Mouse (Mus musculus) liver, postnatal 0 days (tissue): ENCODE data around the gene Fbxw27. TPM values are rescaled to one million over a fixed set of nuclear protein-coding genes. Genes with fewer than 3 reads are reported as not detected.
"Not testable (repeated sequence)": the region's sequence is repeated elsewhere in the genome, so short reads cannot be mapped to it uniquely, and the experiment has no call there.

Source experiments
- ATAC-seq: fragments of 200-750 bp; cut with Nextera tagmentation; 2 replicates; pipeline ENCODE4 v1.8.0; 2017; ENCODE audit warnings: mild to moderate bottlenecking, moderate library complexity
- DNase-seq: peaks from one replicate; pipeline ENCODE4 v3.0.0-alpha.2; 2016
- H3K27ac ChIP-seq: fragments of 300-500 bp; sonication (generic); 2 replicates; pipeline ENCODE4 v1.5.1; 2014; ENCODE audit warnings: antibody characterized with exemption, moderate library complexity, mild to moderate bottlenecking, low read depth
- H3K27me3 ChIP-seq: fragments of 300-500 bp; sonication (generic); 2 replicates; pipeline ENCODE4 v1.6.1; 2014; ENCODE audit warnings: low read length, control low read depth, mixed read lengths; ENCODE audit not compliant: insufficient read depth
- H3K36me3 ChIP-seq: fragments of 300-500 bp; sonication (generic); replicated peaks from 2 replicates; pipeline ENCODE4 v1.6.1; 2014; ENCODE audit warnings: mild to moderate bottlenecking, control low read depth, low read length, moderate library complexity, mixed read lengths; ENCODE audit not compliant: insufficient read depth
- H3K4me1 ChIP-seq: fragments of 300-500 bp; sonication (generic); 2 replicates; pipeline ENCODE4 v1.6.1; 2014; ENCODE audit warnings: antibody characterized with exemption, mild to moderate bottlenecking, control low read depth; ENCODE audit not compliant: insufficient read depth
- H3K4me2 ChIP-seq: fragments of 300-500 bp; sonication (generic); 2 replicates; pipeline ENCODE4 v1.6.1; 2014; ENCODE audit warnings: low read depth, mild to moderate bottlenecking, low read length, moderate library complexity, mixed read lengths
- H3K4me3 ChIP-seq: fragments of 300-500 bp; sonication (generic); 2 replicates; pipeline ENCODE4 v1.5.1; 2014; ENCODE audit warnings: low read depth, low read length
- H3K9ac ChIP-seq: fragments of 300-500 bp; sonication (generic); replicated peaks from 2 replicates; pipeline ENCODE4 v1.6.1; 2014; ENCODE audit warnings: mild to moderate bottlenecking, moderate library complexity
- H3K9me3 ChIP-seq: fragments of 300-500 bp; sonication (generic); 2 replicates; pipeline ENCODE4 v1.6.1; 2016; ENCODE audit warnings: mild to moderate bottlenecking, control low read depth, low read length, mixed read lengths
- CTCF ChIP-seq: sonication (generic); IDR thresholded peaks from 2 replicates; pipeline ENCODE4 v1.5.1; 2016; ENCODE audit warnings: antibody characterized with exemption, low read depth
- EP300 ChIP-seq: IDR thresholded peaks from 2 replicates; pipeline ENCODE4 v1.6.1; 2016; ENCODE audit warnings: antibody characterized with exemption, low read depth, mild to moderate bottlenecking
- WGBS: fragments of 180-500 bp; shearing (Covaris S2); extraction: QIAGEN DNeasy Blood & Tissue Kit; methylation state at CpG from one replicate; pipeline ENCODE4 v1.1.7; 2014; ENCODE audit not compliant: insufficient replicate concordance; 5-methylcytosine and 5-hydroxymethylcytosine counted together
- polyA plus RNA-seq: library from polyadenylated mRNA; unstranded; fragments of >200 nt; fragmentation: Nextera tagmentation; extraction: Ambion mirVana; gene quantifications from 2 replicates; pipeline ENCODE4 v1.2.1, GENCODE M21; 2015

Gene Fbxw27
- polyA plus RNA-seq, 1 experiment from 2014 or later, result not detected

DNA sequence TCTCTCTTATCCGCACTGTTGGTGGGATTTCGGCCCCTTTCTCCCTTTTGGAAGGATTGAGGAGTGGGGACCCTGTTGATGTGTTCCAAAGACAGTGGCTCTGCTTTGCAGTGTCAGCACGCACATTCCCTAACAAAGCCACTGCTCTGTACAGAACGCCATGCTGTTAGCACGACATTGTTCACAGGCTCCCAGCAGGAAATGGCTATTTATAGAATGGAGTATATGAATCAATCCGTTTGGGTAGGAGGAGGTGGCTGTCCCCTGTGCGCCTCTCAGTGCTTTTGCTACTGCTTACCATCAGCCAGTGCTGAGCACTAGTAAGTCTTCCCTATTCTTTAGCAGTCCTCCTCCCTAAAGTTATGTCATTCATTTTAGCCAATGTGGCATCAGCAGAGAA lies 23.0 kb upstream of the Fbxw27 start:
- WGBS, result 44% methylated on average over 7 of the region's 7 CpGs
- TF ChIP-seq EP300 (no peak), CTCF (no peak)

DNA sequence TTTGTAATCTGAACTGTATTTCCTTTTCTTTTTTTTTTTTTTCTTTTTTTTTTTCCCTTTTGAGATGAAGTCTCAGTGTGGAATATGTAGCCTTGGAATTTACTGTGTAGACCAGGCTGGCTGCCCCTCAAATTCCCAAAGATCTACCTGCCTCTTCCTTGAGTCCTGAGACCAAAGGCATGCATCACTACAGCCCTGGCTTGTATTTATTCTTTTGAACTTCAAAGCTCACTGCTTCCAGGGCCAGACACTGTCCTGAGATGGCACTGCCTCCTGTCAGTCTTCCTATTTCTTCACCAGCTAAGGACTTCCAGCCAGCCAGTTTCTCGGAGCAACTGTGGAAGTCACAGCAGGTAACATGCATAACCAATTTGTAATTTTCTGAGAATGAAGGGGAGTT lies 21.5 kb upstream of the Fbxw27 start, which contains the start of gene Spink8:
Spink8 (plus strand) TSS at position 301 of the 400 bp plus-strand sequence.
- Histone ChIP-seq H3K36me3 (no peaks in the 10 kb centered on the region), H3K4me1 (no peaks in the 10 kb centered on the region; the same call in none of the 2 replicates), H3K9ac (no peak within 1 kb of the TSS), H3K4me2 (no peak within 1 kb of the TSS), H3K27me3 (no peaks in the 10 kb centered on the region), H3K4me3 (no peak within 1 kb of the TSS), H3K9me3 (no peaks in the 10 kb centered on the region), H3K27ac (no peak within 1 kb of the TSS)
- 62% methylated on average over 1 of the region's 1 CpGs for WGBS
- DNase-seq, result no peak
- ATAC-seq, result no peak
- TF ChIP-seq CTCF, result no peak
- no peak for TF ChIP-seq EP300

More for the DNA sequence above, 23.0 kb upstream of the Fbxw27 start:
- no peak overlapping the region for H3K4me2 ChIP-seq
- ATAC-seq (no peak), DNase-seq (no peak)
- H3K27me3 ChIP-seq, result no peaks in the 10 kb centered on the region
- no peaks in the 10 kb centered on the region for H3K4me1 ChIP-seq
- H3K4me3 ChIP-seq, result no peak overlapping the region
- no peak overlapping the region for H3K27ac ChIP-seq
- H3K9ac ChIP-seq, result no peak overlapping the region
- no peaks in the 10 kb centered on the region for H3K36me3 ChIP-seq
- no peaks in the 10 kb centered on the region for H3K9me3 ChIP-seq

DNA sequence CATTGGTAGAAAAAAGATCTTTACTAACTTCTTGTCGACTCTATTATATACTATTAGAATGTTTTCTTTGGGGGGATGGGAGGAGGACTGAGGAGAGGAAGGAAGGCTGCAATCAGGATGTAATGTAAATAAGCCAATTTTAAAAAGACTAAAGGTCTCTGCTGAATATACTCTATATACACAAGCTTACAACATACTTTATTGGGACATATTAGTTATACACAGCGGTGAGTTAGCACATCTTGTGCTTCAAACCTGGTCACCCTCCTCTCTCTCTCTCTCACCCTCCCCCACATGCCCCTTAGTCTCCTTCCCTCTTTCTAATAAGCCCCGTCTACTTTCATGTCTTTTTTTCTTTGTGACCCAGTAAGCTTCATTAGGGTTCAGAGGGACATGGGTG lies 17.4 kb upstream of the Fbxw27 start:
- ATAC-seq, result peak; percentile 91
- Histone ChIP-seq H3K4me3 (no peak overlapping the region), H3K36me3 (no peaks in the 10 kb centered on the region), H3K9ac (no peak overlapping the region), H3K4me1 (no peaks in the 10 kb centered on the region; the same call in none of the 2 replicates), H3K27ac (peak overlapping the region; percentile 58; the same call in 1 of the 2 replicates), H3K4me2 (no peak overlapping the region), H3K9me3 (no peaks in the 10 kb centered on the region), H3K27me3 (no peaks in the 10 kb centered on the region)
- DNase-seq, result no peak
- WGBS, result 17% methylated on average over 3 of the region's 3 CpGs
- TF ChIP-seq CTCF, result no peak
- TF ChIP-seq EP300, result peak; percentile 60; the same call in 1 of the 2 replicates

DNA sequence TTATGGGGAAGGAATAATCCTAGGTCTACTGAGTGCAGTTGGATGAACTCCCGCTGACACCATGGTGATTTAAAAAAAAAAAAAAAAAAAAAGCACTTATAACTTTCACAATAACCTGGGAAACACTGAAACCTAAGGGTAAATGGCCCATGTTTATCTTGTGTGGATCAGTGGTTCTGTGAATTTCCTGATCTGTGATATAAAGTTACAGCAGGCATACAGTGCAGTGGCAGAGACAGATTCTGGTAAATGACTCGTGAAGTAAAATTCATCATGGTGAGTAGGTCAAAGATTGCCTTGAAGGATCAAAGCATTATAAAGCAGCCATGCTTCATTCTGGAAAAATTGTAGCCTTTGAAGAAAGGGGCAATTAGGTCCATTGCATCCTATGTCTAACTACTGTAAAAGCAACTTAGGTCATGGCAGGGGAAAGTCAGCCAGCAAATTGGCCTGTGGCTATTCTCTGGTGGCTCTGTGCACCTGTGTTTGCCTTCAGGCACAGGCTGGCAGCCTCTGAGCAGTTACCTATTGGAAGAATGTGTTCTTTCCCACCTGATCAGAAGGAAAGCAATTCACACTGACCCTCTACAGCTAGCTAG lies 16.3 kb upstream of the Fbxw27 start:
- no peak overlapping the region for H3K9ac ChIP-seq
- DNase-seq (no peak), ATAC-seq (no peak)
- TF ChIP-seq EP300 (no peak), CTCF (no peak)
- WGBS, result 71% methylated on average over 2 of the region's 2 CpGs
- no peak overlapping the region for H3K4me3 ChIP-seq
- H3K4me2 ChIP-seq, result no peak overlapping the region
- H3K36me3 ChIP-seq, result no peaks in the 10 kb centered on the region
- 0 out of 2 replicates have a peak overlapping the region, but pooled peaks have one; percentile 29 for H3K27ac ChIP-seq
- H3K4me1 ChIP-seq, result no peaks in the 10 kb centered on the region; the same call in none of the 2 replicates
- H3K27me3 ChIP-seq, result no peaks in the 10 kb centered on the region
- no peaks in the 10 kb centered on the region for H3K9me3 ChIP-seq

DNA sequence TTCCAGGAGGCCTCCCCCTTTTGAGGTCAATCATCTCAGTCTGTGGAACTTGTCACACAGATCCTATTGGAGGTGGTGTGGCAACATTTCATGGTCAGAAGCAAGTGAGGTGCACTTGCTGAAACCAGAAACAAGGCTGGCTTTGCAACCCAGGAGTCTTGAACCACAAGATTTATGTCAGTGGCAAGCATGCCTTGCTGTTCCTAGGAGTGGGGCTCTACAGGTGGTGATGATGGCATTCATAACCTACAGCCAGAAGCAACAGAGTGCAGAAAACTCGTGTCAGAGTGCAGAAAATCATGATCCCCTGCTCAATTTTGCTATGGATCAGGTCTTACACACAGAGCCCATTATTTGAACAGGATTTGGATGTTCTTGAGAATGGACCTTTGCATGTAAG lies 15.8 kb upstream of the Fbxw27 start:
- 33% methylated on average over 1 of the region's 1 CpGs for WGBS
- TF ChIP-seq EP300 (no peak), CTCF (no peak)
- no peak overlapping the region for H3K9ac ChIP-seq
- no peaks in the 10 kb centered on the region; the same call in none of the 2 replicates for H3K4me1 ChIP-seq
- no peaks in the 10 kb centered on the region for H3K9me3 ChIP-seq
- H3K27me3 ChIP-seq, result no peaks in the 10 kb centered on the region
- ATAC-seq, result peak; percentile 35; the same call in 1 of the 2 replicates
- H3K27ac ChIP-seq, result no peak overlapping the region
- no peak overlapping the region for H3K4me2 ChIP-seq
- no peak overlapping the region for H3K4me3 ChIP-seq
- DNase-seq, result peak; percentile 15
- no peaks in the 10 kb centered on the region for H3K36me3 ChIP-seq

DNA sequence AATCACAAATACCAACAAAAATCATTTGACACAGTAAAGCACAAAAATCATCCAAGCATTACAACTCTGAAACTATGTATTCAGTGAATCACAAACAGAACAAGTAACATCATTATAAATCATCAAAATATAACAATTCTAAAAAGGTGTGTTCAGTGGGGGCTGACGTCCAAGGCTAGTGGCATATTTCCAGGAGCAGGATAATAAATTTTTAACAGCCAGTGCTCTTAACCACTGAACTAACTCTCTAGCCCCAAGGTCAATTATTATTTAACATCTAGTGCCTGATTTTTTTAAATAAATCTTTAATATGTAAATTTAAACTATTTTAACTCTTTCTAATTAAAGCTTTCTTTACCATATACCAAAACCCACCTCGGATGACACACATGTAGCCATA lies 15.1 kb upstream of the Fbxw27 start:
- H3K4me3 ChIP-seq, H3K9ac ChIP-seq, ATAC-seq, H3K9me3 ChIP-seq, DNase-seq, H3K4me1 ChIP-seq, H3K27me3 ChIP-seq, H3K27ac ChIP-seq, H3K4me2 ChIP-seq, H3K36me3 ChIP-seq: not testable (repeated sequence)
- WGBS, result 72% methylated on average over 2 of the region's 2 CpGs
